Mouse (Mus musculus) limb, embryonic 12.5 days (tissue): ENCODE data around the gene Tpbpa. TPM values are rescaled to one million over a fixed set of nuclear protein-coding genes. Genes with fewer than 3 reads are reported as not detected.

Source experiments
- ATAC-seq: fragments of 200-750 bp; cut with Nextera tagmentation; 2 replicates; pipeline ENCODE4 v1.8.0; 2017; ENCODE audit warnings: low read depth, moderate TSS enrichment; ENCODE audit not compliant: insufficient number of reproducible peaks, insufficient read depth, low FRiP score, low TSS enrichment
- H3K27ac ChIP-seq: fragments of 300-500 bp; sonication (generic); 2 replicates; pipeline ENCODE4 v1.5.1; 2016; ENCODE audit warnings: mild to moderate bottlenecking, moderate library complexity
- H3K27me3 ChIP-seq: fragments of 300-500 bp; sonication (generic); 2 replicates; pipeline ENCODE4 v1.6.1; 2016; ENCODE audit warnings: mild to moderate bottlenecking, moderate library complexity
- H3K36me3 ChIP-seq: fragments of 300-500 bp; sonication (generic); 2 replicates; pipeline ENCODE4 v1.6.1; 2016; ENCODE audit warnings: mild to moderate bottlenecking, moderate library complexity
- H3K4me1 ChIP-seq: fragments of 300-500 bp; sonication (generic); replicated peaks from 2 replicates; pipeline ENCODE4 v1.6.1; 2016
- H3K4me2 ChIP-seq: fragments of 300-500 bp; sonication (generic); 2 replicates; pipeline ENCODE4 v1.6.1; 2016; ENCODE audit warnings: mild to moderate bottlenecking, moderate library complexity
- H3K4me3 ChIP-seq: fragments of 300-500 bp; sonication (generic); replicated peaks from 2 replicates; pipeline ENCODE4 v1.5.1; 2016; ENCODE audit warnings: mild to moderate bottlenecking
- H3K9ac ChIP-seq: fragments of 300-500 bp; sonication (generic); replicated peaks from 2 replicates; pipeline ENCODE4 v1.6.1; 2016; ENCODE audit warnings: mild to moderate bottlenecking, moderate library complexity
- H3K9me3 ChIP-seq: fragments of 300-500 bp; sonication (generic); 2 replicates; pipeline ENCODE4 v1.6.1; 2016; ENCODE audit warnings: mild to moderate bottlenecking, moderate library complexity
- WGBS: fragments of 180-500 bp; shearing (Covaris S2); methylation state at CpG from one replicate; pipeline ENCODE4 v1.1.7; 2016; 5-methylcytosine and 5-hydroxymethylcytosine counted together
- polyA plus RNA-seq: library from polyadenylated mRNA; unstranded; fragments of >200 nt; fragmentation: Nextera tagmentation; extraction: Ambion mirVana; gene quantifications from 2 replicates; pipeline ENCODE4 v1.2.1, GENCODE M21; 2016

Gene Tpbpa
- polyA plus RNA-seq, 1 experiment from 2014 or later = not detected

- no peak for ATAC-seq
These were observed 49.5 kb downstream of the Tpbpa start for GRCm38 (mm10) chr13:60892301-60892700.

More at GRCm38 (mm10) chr13:60892301-60892700, 49.5 kb downstream of the Tpbpa start:
- no peaks in the 10 kb centered on the region for H3K4me1 ChIP-seq
- no peaks in the 10 kb centered on the region for H3K36me3 ChIP-seq
- 94% methylated on average over 1 of the region's 1 CpGs for WGBS
- H3K27me3 ChIP-seq = no peaks in the 10 kb centered on the region
- H3K4me3 ChIP-seq = no peak overlapping the region
- H3K27ac ChIP-seq = no peak overlapping the region
- no peaks in the 10 kb centered on the region; the same call in 1 of the 2 replicates for H3K9me3 ChIP-seq
- H3K4me2 ChIP-seq = no peak overlapping the region
- H3K9ac ChIP-seq = no peak overlapping the region

Other genes with a start within 250 kb of the Tpbpa start
- gene BC051665, start 155.6 kb downstream of the Tpbpa start, polyA plus RNA-seq = not detected in 2 replicates
- gene Ctsll3, start 139.1 kb downstream of the Tpbpa start, polyA plus RNA-seq = not detected in 2 replicates
- not detected in 2 replicates for gene 4930486L24Rik, start 77.5 kb downstream of the Tpbpa start, polyA plus RNA-seq
- 0.18 TPM in 1 of 2 replicates, not detected in the other for gene Gm49392, start 45.1 kb downstream of the Tpbpa start, polyA plus RNA-seq
- 1.6 and 2.1 TPM in 2 replicates for gene Ctla2b, start 44.5 kb downstream of the Tpbpa start, polyA plus RNA-seq
- not detected in 2 replicates for gene Tpbpb, start 37.1 kb downstream of the Tpbpa start, polyA plus RNA-seq
- gene Gm49393, start 6.4 kb downstream of the Tpbpa start, polyA plus RNA-seq = not detected in 2 replicates
- 1.3 and 1.4 TPM in 2 replicates for gene Gm49391, start 5.4 kb downstream of the Tpbpa start, polyA plus RNA-seq
- gene Ctla2a, start 5.4 kb downstream of the Tpbpa start, polyA plus RNA-seq = 15.8 and 19.0 TPM in 2 replicates
- not detected in 2 replicates for gene Ctsj, start 64.0 kb upstream of the Tpbpa start, polyA plus RNA-seq
- gene Ctsq, start 98.6 kb upstream of the Tpbpa start, polyA plus RNA-seq = not detected in 2 replicates
- not detected in 2 replicates for gene Ctsr, start 222.3 kb upstream of the Tpbpa start, polyA plus RNA-seq